Mouse (Mus musculus): ENCODE results near the gene Tbc1d4.
"Not testable (repeated sequence)": the region's sequence is repeated elsewhere in the genome, so short reads cannot be mapped to it uniquely, and the experiment has no call there.

The Tbc1d4 gene

DNA sequence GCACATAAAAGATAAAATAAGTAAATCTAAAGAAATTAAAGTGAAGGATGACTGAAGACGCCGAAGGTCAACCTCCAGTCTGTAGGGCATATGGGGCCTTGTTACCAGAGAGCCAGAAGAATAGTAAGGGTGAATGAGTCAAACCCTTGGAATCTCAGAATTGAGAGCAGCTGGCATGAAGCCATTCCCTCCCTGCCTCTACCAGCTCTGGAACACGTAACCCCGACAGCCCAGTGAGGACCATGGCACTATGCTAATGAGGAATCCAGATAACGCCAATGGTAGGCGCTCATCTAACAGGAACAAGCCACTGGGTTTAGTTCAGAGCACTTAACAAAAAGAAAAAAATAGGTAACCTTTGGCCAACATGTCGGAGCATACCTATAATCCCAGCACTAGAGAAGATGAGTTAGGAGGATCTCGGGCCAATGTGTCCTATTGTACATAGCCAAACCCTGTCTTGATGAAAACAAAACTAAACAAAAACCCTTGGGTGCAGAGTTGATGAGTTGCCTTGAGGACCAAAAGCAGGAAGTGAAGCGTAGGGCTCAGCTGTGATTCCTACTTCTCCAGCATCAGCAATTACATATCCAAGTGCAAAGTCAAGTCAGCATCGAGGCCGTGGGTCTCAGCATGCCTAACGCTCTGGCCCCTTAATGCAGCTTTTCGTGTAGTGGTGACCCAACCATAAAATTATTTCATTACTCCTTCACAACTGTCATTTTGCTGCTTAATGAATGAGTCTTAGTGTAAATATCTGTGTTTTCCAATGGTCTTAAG is 13.5 kb downstream of the Tbc1d4 start:
- DNase-seq (ENCODE audit: low spot score in 2 of 2) = no peak

DNA sequence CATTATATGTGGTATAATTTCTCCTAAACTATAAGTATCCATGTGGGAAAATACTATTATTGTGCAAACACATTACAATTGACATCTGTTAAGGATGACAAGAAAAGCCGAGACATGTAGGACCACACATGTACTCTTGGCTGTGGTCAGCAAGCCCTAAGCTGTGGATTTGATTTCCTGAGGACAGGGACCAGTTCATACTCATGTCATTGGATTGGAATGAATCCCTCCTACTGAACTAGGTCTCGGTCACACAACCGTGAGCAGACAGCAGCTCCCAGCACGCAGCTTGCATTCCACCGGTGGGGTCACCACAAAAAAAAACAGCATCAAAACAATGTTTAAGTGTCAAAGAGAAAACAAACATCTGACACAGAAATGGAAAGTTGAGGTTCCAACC is 15.0 kb downstream of the Tbc1d4 start:
- DNase-seq (ENCODE audit: low spot score in 2 of 2) = no peak

DNA sequence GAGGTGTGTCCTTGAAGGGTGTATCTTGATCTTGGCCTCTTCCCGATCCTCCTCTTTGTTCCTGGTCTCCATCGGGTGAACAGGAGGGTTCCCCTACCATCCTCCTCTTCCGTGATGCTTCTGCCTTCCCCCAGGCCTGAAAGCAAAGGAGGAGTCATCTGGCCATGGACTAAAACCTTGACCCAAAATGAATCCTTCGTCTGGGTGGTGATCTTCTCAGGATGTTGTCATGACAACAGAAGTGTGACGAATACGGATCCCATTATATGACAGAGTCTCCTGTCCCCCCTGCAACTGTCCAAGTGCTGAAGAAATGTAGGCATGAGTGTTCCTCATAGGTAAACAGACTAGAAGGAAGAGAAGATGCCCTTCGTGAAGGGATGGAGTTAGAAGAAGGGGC is 15.7 kb downstream of the Tbc1d4 start:
- no peak for DNase-seq (ENCODE audit: low spot score in 2 of 2)

DNA sequence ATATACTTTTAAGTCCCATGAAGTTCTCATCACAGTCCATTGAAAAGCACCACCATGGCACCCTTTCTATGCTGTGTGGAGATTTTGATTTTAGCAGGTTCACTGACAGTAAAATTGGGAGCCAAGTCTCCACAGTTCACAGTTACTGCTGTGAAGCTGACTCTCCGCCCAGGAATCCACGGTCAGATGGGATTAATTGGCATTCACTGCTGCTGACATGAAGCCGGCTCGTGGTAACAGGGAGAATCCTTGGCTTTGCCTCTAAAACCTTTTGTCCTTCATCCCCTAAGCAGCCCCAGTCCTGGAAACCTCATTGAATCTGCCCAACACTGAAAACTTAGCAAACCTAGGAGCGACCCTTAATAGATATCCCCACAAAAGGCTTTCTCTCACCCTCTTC is 17.9 kb downstream of the Tbc1d4 start:
- no peak for DNase-seq (ENCODE audit: low spot score in 2 of 2)

DNA sequence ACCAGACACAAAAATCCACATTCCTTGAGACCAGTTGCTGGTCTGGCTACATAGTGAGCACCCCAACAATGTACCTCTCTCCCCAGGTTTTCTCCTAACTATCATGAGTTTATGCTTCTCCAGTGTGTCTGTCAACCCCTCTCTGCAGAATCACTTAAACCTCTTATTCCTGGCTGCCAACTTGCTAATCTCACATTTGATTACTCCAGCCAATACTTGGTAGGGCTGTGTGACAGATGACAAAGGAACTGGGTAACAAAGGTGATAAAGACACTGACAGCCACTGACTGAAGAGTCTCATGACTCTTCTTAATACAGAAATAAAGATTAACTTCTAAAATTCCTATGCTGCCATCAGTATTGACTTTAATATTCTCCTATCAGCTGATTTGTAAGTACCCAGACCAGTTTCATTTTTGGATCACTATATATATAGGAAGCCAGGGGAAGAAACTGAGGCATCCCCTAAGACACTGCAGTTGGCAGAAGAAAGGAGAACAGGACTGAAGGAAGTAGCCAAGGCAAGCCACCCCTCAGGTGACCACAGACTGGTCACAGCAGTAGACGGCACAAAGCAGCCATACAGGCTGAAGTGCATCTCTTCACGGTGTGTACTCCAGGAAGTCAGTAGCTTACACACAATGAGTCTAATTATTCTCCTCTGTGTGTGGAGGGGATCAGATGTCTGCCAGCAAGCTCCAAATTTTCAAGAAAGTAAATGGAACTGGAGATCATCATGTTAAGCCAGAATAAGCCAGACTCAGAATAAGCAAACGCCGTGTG is 20.6 kb downstream of the Tbc1d4 start:
- DNase-seq (ENCODE audit: low spot score in 2 of 2) = not testable (repeated sequence)

DNA sequence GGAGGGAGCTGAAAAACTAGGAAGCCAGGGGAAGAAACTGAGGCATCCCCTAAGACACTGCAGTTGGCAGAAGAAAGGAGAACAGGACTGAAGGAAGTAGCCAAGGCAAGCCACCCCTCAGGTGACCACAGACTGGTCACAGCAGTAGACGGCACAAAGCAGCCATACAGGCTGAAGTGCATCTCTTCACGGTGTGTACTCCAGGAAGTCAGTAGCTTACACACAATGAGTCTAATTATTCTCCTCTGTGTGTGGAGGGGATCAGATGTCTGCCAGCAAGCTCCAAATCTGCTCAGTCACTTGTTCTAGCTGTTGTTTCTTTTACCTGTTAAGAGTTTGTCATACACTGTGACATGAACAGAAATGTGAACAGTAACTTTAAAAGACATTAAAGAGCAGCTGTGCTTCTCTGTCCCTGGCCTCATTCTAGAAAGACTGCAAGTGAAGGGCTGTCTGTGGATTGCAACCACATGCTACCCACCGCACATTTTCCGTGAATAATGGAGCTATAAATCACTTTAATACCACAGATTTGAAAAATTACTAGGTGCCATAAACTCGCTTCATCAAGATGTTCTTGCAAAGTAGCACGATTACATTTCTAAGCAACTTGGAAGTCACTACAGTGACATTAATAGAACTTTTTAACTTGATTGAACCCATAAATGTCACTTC is 21.5 kb downstream of the Tbc1d4 start:
- DNase-seq (ENCODE audit: low spot score in 2 of 2) = not testable (repeated sequence)

DNA sequence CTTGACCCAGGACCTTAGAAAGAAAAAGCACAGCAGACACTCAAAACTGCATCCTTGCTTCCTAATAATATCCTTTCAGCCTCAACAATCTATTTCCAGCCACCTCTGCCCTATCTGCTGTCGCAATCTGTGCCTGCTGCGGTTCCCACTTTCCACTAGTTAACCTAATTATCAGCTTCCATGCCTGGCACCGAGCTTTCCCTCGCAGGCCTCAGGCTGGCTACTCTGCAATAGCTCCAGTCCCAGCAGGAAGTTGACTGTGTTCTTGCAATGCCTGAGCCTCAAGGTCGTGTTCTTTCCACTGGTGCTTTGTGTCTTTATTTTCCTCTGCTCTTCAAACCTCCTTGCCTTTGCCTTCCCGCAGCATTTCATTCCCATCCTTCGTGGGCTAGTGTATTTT is 22.9 kb downstream of the Tbc1d4 start:
- DNase-seq (ENCODE audit: low spot score in 2 of 2) = no peak

DNA sequence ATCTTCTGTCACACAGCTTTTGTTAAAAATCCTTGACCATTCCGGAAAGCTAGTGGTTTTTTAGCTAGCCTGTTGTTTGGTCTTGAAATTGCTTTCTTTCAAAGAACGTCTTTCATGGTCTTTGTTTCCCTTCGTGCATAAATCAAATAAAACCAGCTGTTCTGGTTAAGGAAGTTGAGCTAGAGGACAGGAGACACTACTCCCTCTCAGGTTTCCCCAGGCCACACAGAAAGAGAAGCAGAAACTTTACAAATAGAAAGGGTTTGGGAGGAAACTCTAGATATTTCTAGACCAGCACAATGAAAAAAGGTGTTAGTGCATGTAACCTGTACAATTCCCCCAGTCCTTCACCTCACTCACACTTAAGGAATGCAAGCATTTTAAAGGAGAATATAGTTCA is 33.3 kb downstream of the Tbc1d4 start:
- no peak for DNase-seq (ENCODE audit: low spot score in 2 of 2)

DNA sequence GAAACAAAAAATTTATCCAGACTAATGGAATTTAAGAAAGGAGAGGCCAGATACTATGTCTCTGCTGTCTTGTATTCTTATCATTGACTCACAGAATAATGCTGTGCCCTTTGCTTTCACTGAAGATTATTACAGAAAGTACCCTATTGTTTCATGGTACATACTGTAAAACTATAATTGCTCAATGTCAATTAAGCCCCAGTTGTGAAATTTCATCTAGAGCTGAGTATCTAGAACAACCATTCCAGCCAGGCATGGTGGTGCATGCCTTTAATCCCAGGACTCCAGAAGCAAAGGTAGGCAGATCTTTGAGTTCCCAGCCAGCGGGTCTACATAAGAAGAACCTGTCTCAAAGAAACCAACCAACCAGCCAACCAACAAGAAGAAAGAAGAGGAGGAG is 34.5 kb downstream of the Tbc1d4 start:
- no peak for DNase-seq (ENCODE audit: low spot score in 2 of 2)

DNA sequence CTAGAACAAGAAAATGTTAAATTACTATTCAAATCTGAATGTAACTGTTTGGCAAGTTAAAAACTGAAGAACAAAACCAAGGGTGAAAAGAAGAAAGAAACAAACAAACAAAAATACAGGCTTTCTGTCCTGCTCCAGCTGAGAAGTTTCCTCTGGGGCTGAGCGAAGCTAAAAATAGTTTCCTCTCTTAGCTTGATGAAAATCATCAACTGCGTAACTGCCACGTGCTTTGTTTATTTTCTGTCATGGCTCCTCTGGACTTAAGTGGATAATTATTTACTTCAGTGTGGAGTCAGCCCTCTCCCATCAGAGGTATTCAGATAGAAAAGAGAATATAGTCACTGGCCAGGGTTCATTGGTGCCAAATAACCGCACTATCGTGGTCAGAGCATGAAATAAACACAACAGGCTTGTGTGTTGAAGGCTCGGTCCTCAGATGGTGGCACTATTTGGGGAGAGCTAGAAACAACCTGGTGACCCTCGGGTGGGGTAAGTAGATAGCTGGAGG is 35.8 kb downstream of the Tbc1d4 start:
- DNase-seq (ENCODE audit: low spot score in 2 of 2) = no peak

DNA sequence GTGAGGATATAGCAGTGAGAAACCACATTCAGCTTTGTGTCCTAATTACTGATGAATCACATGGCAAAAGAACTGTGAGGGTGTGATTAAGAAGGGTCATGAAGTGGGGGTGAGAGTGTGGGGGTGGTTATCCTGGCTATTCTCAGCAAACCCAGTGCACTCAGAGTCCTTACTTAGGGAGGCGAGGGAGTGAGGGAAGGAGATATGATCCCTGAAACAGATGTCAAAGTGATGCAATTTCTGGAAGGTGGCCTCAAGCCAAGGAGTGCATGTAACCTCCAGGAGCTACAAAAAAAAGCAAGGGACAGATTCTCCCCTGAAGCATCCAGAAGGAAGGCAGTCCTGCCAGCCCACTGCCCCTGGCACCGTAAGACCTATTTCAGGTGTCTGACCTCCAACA is 40.2 kb downstream of the Tbc1d4 start:
- DNase-seq (ENCODE audit: low spot score in 2 of 2) = no peak

DNA sequence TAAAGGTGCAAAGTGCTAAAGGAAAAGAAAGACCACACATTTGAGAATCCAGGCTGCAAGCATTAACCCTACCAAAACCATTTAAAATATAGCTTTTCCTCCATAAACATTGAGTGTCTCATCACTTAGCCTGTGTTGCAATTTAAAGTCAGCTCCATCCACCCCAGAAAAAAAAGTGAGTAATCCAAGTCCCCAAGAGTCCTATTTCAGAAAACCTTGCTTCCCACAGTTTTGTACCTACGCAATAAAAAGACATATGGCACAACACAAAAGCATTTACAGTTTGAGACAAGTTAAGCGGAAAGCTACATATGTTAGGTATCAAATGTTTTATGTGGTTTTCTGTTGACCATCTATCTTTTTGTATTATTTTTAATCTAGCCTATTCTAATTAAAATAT is 42.3 kb downstream of the Tbc1d4 start:
- no peak for DNase-seq (ENCODE audit: low spot score in 2 of 2)

DNA sequence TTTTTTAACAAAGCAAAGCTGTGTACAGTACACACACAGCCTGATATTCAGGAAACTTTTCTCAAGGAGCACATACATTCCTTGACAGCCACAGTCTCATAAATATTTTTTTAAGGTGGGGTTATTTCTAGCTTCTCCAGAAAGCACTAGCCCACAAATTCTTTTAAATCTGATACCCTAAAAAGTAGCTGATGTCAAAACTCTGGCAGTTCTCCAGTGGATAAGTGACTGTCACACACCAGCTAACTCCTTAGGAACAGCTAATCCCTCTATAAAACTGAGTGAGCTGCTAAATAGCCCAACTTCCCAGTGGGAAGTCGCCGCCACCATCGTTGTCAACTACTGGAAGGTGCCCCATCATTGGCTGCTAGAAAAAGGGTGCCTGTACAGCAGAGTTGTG is 43.3 kb downstream of the Tbc1d4 start:
- no peak for DNase-seq (ENCODE audit: low spot score in 2 of 2)

DNA sequence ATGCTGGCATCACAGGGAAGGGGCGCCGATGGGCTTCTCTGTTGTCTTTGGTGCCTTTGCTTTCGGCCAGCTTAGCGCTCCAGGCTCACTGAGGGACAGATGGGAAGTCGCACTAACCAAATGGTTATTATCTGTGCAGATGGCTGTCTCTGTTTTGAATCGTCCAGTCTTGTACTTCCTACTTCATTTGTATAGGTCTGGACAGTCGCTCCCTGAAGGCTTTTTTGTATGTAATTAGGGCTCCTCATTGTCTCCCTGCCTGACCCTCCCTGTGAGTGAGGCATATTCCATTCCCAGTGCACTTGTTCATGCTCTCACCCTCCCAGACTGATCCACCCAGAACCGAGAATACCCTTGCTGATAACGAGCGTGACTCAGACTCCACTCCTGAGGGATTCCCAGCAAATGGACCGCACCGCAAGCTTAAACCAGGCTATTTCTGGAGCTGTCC is 47.7 kb downstream of the Tbc1d4 start:
- no peak for DNase-seq (ENCODE audit: low spot score in 2 of 2)

DNA sequence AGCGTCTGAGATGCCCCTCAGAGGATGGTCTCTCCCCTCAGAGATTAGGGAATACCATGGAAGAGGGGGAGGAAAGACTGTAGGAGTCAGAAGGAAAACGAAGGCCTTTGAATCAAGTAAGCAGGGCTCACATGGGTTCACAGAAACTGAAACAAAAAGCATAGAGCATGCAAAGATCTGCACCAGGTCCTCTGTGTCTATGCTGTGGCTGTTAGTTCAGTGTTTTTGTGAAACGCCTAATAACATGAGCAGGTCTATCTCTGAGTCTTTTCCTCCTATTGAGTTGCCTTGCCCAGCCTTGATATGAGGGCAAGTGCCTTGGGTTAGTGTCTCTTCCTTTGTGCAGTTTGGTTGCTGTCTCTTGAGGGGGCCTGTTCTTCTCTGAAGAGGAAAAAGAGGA is 49.5 kb downstream of the Tbc1d4 start:
- no peak for DNase-seq (ENCODE audit: low spot score in 2 of 2)

DNA sequence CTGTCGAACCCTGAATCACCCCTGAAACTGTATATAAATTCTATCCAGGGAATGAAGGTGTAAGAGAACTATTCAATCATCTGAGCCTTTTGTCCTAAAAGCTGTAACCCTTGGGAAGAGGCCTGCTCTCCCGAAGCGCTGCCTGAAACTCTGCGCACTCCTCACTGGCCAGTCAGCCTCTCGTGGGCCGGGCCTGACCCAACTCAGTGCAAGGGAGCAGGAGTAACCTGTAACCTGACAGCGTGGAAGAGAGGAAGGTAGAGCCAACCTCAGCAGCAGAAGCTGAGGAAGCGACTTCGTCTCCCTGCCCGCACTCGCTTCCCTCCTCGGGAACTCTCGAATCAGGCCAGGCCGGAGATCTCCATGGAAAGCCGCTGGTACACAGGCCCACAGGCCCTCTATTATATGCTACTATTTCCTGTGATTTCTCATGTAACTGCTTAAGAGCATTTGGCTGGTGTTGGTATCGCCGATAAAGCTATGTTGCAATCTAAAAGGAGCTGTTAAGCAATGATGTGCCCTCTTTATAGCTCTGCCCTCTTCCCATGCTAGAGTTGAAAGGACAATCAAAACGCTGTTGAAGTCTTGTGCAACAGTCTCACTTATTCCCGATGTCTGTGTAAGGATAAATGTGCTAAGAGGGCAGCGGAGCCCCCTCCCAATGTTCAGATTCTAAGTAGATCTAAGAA is 60.0 kb downstream of the Tbc1d4 start:
- DNase-seq (ENCODE audit: low spot score in 2 of 2) = no peak

DNA sequence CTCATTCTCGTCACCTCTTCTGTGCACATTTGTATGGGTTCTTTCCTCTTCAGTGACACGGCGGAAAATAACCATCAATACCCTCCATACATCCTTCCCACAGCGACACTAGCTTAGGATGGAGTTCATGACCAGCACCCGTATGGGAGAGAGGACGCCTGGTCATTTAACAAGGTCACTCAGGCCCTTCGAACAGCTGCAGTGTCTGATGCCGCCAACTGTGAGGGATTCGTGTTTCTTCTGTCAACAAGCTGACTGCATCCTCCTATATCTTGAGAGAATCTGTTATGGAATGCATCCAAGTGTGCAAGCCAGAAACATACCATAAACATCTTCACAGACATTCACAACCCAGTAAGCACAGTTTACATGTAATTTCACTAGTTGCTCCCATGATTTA is 67.1 kb downstream of the Tbc1d4 start:
- no peak for DNase-seq (ENCODE audit: low spot score in 2 of 2)

DNA sequence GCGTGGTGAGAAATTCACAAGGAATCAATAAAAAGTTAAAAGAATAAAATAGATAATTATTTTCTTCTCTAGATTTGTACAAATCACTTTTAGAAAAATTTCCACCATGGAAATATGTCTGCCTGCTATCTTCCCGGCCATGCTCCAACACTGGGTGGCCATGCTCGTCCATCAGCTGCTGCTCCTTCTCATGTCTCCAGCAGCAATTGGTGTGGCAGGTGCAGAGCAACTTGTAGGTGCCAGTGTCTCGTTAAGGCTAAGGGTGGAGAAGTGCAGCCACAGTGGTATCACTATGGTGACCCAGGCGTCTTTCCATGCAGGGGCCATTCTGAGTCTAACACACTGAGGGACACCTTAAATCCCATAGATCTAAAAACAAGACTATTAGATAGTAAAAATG is 67.8 kb downstream of the Tbc1d4 start:
- DNase-seq (ENCODE audit: low spot score in 2 of 2) = no peak

DNA sequence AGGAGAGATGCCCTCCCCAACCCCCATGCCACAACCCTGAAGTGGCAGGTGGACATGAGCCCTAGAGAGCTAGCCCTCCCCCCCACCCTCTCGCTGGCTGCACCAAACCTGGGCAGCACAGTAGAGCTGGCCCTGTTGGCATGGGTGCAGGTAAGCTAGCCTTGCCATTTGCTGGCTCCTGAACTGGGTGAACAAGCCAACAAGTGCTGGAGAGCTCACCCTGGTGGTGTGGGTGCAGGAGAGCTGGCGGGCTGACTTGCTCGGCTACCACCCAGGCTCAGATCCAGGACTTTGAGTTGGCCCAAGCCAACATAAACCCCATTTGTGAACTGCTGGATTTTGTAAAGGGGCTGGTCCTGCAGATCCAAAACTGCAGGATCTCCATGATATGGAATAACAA is 68.5 kb downstream of the Tbc1d4 start:
- no peak for DNase-seq (ENCODE audit: low spot score in 2 of 2)

DNA sequence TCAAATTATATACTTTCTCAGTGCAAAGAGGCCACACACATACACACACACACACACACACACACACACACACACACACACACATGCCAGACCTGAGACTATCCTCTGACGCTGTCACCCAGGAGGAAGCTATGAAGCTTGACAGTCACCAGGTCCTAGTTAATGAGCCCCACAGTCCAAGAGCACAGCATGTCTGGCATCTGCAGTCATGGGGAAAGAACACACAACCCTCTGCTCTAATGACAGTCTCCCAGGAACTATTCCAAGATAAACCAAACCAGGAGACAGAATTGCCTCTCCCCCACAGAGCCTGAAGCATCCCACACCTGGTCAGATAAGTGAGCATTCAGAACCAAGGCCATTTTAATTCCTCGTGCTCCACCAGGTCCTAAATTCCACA is 71.1 kb downstream of the Tbc1d4 start:
- DNase-seq (ENCODE audit: low spot score in 2 of 2) = no peak

DNA sequence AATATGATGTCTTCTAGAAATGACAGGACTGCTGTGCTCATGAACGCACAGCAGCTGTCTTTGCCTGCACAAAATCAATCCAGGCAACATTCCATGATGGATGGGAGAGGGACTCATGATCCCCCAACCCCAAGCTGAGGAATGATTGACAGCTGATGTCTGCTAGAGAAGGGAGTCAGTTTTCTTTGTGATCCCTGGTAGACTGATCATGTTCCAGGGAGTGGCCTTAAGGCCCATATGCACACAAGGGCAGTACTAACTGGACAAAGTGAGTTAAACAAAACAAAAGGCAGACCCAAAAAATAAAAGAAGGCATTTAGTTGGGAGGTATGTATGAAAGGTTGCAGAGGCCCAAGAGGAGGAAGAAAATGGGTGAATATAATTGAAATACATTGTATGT is 71.6 kb downstream of the Tbc1d4 start:
- DNase-seq (ENCODE audit: low spot score in 2 of 2) = no peak

DNA sequence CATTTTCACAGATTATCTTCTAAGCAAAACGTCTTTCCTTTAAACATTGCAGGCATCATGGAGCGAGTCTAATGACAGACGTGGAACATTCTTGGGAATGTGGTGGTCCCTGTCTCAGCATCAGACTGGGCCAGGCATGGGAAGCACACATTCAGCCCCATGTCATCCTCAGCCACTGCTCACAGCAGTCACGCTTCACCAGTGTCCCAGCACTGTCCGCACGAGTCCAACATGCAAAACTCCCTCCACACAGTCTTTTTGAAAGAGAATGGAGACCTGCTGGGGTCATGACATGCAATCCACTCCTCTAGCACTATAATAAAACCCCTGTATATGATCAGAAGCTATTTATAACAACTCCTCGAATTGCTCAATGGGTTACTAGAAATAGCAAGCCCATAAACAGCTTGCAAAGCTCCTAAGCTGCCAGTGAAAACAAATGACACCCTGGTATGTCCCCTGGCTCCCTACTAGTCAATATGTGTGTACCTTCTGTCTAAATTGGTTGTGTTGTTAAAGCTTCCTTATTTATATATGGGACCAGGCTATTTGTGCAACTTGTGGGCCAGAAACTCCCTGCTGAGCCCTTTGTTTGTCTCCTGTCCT is 76.8 kb downstream of the Tbc1d4 start:
- DNase-seq (ENCODE audit: low spot score in 2 of 2) = no peak
